Mouse (Mus musculus) left cerebral cortex, adult 9 months (tissue): Measurements from ENCODE around the gene Zfp426.

Source experiments
- DNase-seq, 2 experiments: peaks; one replicate each; pipeline ENCODE4 v3.0.0; 2022; ENCODE audit warnings: low spot score in 2 of 2

The Zfp426 gene

DNA sequence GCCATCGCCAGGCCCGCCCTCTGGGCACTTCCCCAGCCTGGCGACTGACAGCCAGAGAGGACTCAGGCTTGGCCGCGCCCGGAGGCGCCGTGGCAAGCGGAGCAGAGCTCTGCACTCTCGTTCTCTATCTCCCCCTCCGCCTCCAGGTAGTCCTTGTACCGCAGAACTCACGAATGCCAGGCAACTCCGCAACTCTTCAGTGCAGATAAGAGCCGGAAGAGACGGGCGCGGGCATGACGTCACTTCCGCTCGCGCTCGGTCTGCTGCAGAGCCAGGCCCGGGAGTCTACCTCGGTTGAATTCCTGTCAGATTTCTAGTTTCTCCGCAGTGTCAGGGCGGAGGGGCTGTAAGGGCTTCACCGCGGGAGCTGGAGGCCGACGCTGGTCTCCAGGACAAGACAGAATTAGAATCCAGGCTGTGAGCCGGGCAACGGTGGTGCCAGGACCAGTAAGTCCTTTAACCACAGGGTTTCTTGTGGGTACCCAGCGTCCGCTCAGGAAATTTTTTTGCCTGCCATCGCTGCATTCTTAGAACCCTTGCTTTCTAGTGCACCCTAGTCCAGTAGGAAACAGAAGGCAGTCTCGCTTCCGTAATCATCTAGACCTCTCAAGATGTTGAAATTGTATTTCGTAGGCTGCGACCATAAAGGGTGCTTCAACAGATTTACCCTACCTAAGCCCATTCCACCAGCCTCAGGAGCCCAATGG lies at the start of gene Zfp426:
Zfp426 (minus strand) TSS at position 220 of the 707 bp plus-strand sequence.
- DNase-seq: peak; percentile 66 to 86

DNA sequence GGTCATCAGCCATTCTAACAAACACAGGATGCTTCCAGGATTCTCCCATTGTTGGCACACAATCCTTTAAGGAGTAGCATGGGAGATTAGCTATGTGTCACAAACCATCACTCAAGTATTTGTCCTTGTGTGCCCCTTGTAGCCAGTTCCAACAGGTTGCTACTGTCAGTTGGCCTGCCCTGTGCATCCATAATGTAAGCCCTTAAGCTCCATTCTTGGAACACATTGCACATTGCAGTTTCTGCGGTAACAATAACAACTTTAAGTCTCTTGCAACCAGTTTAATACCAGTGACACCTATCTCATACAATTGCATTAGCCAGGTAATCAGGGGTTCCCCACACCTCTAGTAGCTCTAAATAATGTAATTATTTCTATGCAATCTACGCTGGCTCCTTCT lies 44.1 kb upstream of the Zfp426 start:
- DNase-seq: no peak

DNA sequence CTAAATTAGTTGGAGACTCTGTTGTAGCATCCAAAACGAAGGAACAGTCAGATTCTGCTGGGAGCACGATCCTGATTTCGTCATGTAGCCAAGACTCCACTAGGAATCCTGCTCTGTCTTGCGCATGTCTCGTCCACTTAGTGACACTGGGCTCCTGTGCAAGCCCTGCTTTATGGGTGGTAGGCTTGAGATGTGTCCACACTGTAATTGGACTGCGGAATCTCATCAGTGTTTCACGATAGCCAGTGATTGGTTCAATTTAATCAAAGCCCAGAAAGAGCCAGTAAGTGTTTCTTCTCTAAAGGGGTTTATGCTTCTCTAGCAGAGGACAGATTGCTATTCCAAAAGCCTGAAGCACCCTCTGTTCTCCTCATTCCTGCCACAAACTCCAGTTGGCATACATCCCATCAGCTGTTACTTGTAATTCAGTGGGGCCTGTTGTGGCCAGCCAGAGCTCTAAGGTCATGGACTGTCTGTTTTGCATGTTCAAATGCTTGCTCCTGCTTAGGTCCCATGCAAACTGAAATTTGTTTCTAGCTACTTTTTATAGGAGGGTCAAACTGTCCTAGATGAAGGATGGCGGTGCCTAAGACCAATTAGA lies 41.9 kb upstream of the Zfp426 start:
- no peak for DNase-seq

DNA sequence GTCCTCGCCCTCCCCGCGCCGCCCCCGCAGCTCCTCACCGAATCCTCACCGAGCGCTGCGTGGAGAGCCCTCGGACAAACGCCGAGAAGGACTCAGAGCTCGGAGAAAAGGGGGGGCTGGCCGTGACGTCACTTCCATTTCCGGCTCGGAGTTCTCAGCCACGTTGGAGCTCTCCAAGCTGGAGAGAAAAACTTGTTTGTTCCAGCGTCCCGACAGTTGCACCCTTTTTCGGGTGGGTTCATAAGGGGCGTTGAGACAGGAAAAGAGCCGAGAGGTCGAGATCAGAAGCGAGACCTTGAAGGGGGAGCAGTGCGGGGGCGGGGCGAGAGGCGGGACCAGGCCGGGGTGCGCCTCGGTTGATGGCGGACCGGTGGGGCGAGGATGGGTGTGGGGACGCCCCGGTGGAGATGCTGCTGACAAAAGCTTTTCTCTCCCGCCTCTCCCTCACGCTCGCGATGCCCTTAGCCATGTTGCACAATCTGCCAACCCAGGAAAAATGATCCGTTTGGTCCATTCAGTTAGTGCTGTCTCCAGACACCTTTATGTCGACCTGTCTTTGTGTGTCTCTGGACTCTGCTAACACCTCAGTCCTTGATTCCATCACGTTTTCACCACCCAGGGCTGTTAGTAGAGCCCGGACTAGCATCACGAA lies 28.9 kb upstream of the Zfp426 start, which contains the start of gene Zfp266:
Zfp266 (minus strand) TSS at position 112 of the 652 bp plus-strand sequence.
- peak; percentile 67 to 92 for DNase-seq

DNA sequence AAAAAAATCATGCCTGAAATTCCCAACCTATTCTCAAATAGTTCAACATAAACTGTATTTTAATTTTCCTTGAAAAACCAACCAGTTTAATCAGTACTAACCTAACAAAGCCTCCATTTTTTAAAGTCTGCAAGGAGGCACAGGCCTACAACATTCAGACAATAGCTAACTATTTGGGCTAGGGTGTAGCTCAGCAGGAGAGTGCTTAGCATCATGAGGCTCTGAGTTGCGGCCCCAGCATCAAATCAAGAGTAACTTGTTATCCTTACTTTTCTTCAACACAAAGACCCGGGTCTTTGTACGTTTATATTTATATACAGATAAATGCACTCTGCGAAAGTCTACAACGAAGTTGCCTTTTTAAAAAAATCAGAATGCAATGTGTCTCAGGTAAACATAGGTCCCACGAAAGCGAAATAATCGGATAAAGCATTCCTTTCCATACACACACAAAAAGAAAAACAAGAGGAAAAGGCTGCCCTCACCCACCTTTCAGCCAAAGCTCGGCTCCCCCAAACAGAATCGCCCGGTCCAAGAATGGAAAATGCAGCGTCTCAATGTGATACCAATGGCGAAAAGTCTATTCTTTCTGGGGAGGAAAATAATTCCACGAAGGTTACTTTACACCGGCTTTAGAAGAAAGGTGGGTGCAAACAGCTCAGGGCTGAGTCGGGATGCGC lies 28.1 kb upstream of the Zfp426 start:
- DNase-seq: no peak

DNA sequence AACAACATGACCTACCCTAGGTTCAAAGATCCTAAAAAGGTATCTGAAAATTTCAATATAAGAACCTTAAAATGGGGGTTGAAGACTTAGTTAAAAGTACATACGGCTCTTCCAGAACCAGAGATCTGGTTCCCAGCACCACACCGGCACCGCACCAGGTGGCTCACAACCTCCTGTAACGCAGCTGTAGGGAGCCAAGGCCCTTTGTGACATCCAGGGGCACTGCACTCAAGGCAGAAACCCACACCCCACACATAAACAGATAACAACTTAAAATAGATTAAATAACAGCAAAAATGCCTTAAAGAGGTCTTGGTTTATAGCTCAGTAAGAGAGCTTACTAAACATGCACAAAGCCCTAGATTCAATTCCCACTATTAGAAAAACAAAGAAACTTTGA lies 27.4 kb upstream of the Zfp426 start:
- no peak for DNase-seq

DNA sequence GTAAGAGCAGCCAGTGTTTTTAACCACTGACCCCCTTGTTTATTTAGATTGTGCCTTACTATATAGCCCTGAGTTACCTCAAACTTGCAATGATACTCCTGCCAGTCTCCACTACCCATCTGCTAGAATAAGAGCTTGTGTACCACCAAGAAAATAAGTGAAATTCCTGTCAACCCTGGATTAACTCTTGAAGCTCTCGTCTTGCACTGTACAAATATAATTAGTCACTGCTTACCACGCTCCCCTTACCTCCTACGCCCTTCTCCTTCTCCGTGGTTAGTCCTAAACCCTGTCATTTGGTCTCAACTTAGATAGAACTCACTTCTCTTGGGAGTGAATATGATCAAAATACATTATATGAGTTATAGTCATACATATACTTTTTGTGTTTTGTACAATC lies 26.2 kb upstream of the Zfp426 start:
- DNase-seq: no peak

DNA sequence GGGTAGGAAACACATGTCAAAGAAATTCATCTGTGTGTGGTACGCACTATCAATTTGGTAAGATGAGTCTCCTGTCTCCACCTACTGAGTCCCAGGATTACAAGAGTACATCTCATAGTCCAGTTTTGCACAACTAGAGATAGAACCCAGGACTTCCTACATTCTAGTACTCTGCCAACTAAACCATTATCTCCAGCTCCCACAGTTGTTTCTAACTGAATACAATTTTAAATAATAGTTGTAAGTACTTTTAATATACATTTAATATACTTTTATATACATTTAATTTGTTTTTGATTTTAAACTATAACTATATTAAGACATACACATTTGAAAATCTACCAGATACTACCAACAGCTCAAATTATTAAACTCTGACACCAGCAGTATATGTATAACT lies 25.2 kb upstream of the Zfp426 start:
- no peak for DNase-seq

DNA sequence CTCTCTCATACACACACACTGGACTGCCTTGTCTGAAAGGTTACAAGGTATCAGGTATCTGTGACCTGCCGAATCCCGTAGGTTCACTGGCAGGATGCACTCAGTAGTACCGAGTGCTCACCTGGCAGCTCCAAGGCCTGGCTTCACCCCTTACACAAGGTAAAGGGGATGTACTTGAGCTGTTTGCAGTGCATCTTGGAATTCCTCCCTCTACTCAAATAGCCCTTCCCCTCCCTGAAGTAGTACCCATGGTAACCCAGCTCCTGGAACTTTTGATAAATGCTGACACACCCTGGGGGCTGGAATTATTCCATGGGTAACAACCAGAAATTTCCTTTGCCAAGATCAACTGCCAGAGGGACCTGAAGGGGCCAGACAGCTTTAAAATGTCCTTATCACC lies 21.5 kb upstream of the Zfp426 start:
- no peak for DNase-seq

DNA sequence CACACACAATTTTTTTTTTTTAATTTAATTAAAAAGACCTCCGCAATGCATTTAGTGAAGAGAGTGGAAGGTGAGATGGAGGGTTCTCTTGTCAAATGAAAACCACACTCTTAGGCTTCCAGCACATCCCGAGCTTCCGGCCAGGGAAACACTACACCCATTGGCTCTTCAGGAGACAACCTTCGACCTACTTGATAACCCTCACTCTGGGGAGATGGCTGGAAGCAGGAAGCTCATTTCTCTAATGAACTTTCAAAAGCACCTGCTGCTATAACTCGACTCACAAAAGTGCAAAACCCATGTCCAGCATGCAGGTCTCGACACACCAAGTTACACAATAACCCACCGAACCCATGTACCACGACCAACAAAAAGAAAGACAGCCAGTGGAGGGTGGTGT lies 20.2 kb upstream of the Zfp426 start:
- no peak for DNase-seq

DNA sequence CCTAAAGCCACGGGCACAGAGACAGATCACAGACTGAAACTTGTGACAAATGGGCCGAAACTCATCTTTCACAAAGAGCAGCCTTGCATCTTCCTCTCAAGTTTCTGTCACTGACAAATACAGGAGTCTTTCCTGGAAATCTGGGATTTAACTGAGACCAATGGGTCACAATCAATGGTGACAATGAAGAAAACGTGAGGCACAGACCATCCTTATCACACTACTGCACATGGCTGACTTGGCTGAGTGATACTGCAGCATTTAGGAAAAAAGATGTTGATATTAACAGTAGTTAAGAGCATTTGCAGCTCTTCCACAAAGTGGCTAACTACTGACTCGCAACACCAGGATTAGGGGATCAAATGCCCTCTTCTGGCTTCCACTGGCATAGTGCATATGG lies 19.1 kb upstream of the Zfp426 start:
- DNase-seq: no peak

DNA sequence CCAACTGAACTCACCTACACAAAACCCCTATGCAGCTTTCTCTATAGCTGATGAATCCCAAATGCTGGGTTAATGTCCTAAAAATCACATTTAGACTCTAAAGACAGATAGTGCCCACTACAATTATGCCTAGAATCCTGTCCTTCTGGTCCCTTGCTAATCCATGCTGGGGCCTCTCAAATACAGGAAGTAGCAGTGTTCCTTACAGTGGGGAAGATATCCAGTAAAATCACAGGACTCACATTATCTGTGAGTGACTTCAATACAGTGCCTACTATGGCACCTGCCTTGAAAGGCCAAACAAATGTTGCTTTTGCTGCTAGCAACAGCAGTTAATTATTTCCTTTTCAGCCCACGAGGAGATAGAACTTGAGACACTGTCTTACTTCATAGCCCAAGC lies 17.8 kb upstream of the Zfp426 start:
- no peak for DNase-seq

DNA sequence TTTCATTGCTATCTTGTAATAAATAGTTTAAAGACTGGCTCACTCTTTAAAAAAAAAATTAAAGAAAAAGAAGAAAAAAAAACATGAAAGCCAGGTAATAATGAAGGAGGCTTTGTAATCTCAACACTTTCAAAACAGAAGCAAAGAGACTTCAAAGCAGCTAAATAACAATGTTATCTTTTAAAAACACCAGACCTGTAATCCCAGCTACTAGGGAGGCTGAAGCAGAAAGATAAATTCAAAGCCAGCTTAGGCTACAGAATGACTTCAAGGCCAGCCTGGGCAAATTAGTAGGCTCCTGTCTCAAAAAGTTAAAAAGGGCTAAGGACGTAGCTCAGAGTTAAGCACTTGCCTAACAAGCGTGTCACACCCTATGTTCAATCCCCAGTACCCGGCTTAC lies 17.1 kb upstream of the Zfp426 start:
- DNase-seq: no peak

DNA sequence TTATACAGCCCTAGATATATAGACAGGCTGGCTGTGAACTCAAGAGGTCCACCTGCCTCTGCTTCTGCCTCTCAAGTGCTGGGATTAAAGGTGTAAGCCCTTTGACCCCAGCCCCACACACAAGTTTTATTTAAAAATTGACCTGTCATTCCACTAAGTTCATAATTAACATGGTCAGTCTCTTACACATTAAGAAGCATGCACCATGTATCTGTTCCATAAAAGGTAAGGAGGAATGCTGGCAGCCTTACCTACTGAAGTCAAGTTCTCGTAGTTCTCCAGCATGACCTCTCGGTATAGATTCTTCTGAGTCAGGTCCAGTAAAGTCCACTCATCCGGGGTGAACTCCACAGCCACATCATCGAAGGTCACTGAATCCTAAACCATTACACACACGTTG lies 12.3 kb upstream of the Zfp426 start:
- no peak for DNase-seq

DNA sequence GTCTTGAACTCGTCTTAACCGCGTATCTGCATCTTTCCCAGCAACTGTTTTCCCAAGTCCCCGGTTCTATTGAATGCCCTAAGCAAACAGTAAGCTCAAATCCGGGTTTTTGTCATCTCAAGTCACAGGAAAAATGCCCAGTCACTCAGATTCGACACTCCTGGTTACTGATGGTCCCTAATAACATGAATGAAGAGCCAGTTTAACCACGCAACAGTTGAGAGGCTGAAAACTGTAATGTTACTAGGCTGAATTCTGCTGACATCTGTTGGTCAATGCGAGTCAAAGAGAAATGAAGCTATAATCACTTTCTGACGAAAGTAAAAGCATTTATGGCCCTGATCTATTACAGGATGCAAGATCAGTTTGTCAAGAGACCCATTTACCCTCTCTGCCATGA lies 735 bp upstream of the Zfp426 start:
- DNase-seq: peak in 1 of 2 experiments; percentile 23

DNA sequence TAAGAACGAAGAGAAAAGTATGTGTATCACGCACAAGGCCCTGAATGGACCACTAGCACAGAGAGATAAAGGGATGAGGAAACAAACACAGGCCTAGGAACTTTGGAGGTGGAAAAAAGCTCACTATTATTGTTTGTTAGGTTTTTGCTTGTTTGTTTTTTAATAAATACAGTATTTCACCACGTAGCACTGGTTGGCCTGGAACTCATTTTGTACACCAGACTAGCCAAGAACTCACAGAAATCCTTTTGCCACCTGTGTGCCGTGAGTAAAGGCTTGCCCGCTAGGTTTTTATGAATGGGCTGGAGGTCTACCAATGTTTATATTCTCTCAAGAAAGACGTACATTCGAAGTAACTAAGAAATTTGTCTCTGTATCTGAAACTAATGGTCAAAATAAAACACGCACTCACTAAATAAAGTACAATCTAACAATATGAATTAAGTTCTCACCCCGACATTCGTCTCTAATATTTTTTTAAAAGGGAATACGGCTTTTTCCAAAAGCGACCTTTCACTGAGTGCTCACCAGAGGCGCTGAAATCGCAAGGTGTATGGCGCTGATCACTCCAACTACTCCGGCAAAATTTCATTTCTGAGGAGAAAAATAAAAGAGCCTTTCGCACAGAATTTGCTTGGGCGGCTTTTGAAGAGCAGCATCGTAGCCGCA lies 554 bp downstream of the Zfp426 start:
- no peak for DNase-seq

DNA sequence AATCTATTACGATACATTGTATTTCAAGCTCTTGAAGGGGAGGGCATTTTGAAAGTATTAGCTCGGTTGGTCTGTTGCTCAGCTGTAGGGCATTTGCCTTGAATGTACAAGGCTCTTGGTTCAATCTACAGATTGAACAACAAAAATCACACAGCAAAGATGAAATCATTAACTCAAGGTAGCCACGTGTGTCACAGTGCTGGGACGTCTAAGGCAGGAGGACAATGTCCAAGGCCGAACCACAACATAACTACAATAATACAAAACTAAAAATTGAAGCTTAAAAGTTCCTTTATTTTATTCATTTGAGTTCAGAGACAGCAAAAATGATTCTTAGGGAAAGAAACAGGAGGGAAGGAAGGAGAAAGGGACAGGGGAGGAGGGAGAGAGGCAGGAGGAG lies 3.0 kb downstream of the Zfp426 start:
- DNase-seq: no peak

DNA sequence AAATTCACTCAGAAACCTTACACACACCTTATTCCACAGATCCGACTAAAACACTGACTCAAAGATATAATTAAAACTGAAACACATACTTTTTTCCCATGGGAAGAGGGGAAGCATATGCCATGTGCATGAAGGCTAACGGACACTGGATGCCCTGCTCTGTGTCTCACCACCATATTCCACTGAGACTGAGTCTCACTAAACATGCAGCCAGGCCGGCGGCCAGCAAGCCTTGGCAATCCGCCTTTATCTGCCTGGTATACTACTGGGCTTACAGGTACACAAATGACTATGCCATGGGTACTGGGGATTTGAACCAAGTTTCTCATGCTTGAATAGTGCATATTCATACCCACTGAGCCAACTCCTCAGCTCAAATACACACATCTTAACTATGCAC lies 13.2 kb downstream of the Zfp426 start:
- no peak for DNase-seq

DNA sequence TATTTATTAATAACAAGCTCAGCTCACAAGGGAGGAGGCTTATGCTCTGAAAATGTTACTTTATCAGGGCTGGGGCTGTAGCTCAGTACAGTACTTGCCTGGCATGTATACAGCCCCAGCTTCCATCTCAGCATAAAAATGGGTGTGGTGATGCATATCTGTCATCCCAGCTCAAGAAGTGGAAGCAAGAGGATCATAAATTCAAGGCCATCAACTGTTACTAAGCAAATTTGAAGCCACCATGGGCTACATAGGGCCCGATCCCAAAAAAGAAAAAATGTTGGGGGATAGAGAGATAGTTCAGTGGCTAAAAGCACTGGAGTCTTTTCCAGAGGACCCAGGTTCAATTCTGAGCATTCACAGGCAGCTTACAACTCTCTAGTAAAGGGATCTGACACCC lies 15.9 kb downstream of the Zfp426 start:
- no peak for DNase-seq

DNA sequence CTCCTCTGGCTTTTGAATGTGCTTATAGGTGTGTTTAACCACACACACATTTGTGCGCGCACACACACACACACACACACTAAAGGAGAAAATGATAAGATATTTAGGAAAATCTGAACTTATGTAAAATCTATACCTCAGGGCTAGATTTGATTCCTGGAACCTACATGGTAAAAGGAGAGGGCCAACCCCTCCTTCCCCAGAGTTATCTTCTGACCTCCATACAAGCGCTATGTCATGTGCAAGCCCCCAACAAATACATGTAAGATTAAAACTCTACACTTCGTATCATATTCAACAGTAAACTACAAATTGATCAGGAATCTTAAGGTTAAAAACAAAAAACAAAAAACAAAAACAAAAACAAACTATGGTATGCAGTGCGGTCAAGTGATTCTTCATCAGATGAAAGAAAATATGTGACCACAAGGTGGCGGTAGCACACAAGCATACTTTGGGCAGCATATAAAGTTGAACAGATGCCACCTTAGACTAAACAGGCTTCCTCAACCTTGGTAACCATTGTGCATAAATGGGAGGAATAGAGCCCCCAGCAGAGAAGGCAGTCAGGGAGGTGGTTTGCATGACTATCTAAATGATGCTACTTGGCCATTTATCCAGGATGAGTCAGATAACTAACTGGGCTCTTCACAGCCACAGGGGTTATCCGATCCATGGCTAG lies 25.6 kb downstream of the Zfp426 start:
- peak in 1 of 2 experiments; percentile 62 for DNase-seq
